Mouse (Mus musculus) neural tube, embryonic 10.5 days (tissue): Measurements from ENCODE around the gene Ptrhd1.
"Not testable (repeated sequence)": the region's sequence is repeated elsewhere in the genome, so short reads cannot be mapped to it uniquely, and the experiment has no call there.

Experiments
- DNase-seq: peaks from one replicate; pipeline ENCODE4 v3.0.0-alpha.2; 2017; ENCODE audit warnings: low spot score; ENCODE audit errors: extremely low spot score

Gene Ptrhd1

DNA sequence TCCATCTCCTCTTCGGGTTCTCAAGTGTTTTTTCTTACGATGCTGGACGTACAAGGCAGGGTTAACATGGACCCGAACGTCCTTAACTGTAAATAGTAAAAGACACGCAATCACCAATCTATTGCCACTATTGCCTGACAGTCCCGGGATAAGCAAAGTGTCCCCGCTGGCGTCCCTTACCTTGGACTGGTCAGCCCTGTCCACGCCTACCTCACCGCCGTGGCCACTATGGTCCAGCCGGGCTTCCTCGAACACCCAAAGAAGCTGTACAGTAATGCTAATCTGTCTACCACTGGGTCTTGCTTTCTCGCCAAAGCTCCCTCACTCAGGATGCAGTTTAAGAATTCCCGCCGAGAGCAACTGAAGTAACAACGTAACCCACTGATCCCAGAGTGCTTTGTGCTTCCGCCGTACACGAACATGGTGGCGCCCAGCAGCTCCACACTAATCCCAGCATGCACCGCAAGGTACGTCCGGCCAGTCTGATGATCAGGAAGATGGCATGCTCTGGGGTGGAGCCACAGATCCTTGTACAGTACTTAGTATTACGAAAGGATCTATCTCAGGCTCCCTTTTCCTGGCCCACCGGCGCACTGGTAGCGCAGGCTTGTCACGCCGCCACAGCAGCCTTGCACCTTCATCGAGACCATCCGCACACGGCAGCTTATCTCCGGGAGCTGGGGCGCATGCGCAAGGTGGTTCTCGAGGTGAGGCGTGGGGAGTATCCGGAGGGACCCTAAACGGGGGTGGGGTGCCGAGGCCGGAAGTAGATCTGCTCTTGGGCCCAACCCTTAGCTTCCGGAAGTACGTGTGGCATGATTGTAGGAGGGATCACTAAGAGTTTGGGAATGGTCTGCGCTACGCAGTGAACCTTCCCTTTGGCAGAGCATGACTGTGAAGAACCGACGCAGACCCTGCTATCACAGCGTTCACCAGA is at the start of gene Ptrhd1, which contains the start of gene Cenpo:
Gene Ptrhd1, plus strand, starts transcription at position 456 of the 937 bp plus-strand sequence.
Gene Cenpo, minus strand, starts transcription at position 723 of the 937 bp plus-strand sequence.
- DNase-seq = peak; percentile 96

GRCm38 (mm10) chr12:4184648-4185047 is 49.2 kb upstream of the Ptrhd1 start:
- DNase-seq = no peak

DNA sequence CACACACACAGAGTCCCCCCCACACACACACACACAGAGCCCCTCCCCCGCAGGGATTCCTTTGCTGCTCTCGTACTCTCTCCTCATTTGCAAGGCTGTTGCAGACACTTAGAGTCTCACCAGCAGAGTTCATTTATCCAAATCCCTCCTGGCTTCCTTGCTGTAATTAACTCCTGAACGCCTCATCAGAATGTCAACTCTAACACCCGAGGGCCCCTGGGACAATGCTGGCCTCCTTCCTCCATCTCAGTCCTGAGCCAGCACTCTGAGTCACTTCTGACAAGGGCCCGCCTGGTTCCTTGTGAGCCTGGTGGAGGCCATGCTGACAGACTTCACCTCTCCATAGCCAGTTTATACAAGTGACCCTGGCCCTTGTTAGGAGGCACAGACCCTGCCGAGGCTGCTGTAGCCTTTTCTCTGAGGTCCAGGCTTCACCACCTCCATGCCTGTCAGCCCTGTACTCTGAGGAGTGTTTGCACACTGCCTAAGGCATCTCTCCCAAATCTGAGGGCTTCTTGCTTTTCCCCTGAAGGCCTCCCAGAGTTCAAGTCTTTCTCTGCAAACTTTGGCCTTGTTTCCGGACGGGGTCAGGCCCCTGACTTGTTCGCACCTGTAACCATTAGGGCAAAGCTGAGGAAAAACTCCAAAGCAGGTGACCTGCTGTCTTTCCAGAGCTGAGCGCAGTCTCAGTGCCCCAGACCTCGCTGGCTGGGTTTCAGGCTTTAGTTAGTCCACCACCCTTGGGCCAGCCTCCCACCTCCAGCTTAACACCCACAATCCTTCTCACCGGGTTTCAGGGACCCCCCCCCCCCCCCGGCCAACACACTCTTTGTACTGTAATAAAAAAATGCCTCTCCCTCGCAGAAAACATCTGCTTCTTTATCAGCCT is 45.4 kb upstream of the Ptrhd1 start:
- DNase-seq = peak; percentile 51

DNA sequence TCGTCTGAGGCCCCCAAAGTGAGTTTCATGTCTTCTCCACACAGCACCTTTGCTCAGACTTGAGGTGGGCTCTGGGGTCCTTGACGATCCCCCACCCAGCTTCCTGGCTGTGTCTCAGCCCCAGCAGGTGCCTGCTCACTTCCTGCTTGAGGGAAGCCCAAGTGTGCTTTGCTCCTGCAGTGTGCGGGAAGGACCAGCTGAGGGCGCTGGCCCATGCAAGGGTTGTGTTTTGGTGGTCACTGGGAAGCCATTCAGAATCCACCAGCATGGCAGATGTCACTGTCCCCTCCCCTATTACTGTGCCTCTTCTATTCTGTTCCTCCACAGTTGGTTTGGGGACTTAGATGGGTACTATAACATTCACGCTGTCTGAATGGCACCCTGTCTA is 44.8 kb upstream of the Ptrhd1 start:
- DNase-seq = peak; percentile 42

GRCm38 (mm10) chr12:4192514-4192913 is 41.3 kb upstream of the Ptrhd1 start:
- no peak for DNase-seq

GRCm38 (mm10) chr12:4193025-4193740 is 40.6 kb upstream of the Ptrhd1 start:
- DNase-seq = no peak

GRCm38 (mm10) chr12:4194643-4195042 is 39.2 kb upstream of the Ptrhd1 start:
- DNase-seq = no peak

GRCm38 (mm10) chr12:4198702-4199101 is 35.1 kb upstream of the Ptrhd1 start:
- DNase-seq = no peak

DNA sequence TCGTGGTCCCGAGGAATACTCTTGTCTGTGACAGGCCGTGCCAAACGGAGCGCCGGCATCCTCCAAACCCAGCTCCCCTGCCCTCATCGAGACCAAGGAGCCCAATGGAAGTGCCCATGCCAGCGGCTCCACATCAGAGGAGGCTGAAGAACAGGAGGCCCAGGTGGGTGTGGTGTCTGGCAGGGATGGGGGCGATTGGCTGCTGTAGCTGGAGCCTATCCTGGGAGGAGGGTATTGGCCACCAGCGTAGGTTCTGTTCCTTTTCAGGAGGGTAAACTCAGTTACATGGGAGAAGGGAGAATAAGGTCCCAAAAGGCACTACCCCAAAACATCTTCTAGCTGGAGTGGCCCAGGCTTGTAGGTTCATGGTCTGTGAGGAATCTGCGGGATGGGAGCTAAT is 34.6 kb upstream of the Ptrhd1 start:
- DNase-seq = no peak

GRCm38 (mm10) chr12:4201454-4202200 is 32.2 kb upstream of the Ptrhd1 start:
- DNase-seq = no peak

GRCm38 (mm10) chr12:4202206-4202605 is 31.6 kb upstream of the Ptrhd1 start:
- no peak for DNase-seq

- no peak for DNase-seq
Observed at GRCm38 (mm10) chr12:4206106-4206505, 27.7 kb upstream of the Ptrhd1 start.

DNA sequence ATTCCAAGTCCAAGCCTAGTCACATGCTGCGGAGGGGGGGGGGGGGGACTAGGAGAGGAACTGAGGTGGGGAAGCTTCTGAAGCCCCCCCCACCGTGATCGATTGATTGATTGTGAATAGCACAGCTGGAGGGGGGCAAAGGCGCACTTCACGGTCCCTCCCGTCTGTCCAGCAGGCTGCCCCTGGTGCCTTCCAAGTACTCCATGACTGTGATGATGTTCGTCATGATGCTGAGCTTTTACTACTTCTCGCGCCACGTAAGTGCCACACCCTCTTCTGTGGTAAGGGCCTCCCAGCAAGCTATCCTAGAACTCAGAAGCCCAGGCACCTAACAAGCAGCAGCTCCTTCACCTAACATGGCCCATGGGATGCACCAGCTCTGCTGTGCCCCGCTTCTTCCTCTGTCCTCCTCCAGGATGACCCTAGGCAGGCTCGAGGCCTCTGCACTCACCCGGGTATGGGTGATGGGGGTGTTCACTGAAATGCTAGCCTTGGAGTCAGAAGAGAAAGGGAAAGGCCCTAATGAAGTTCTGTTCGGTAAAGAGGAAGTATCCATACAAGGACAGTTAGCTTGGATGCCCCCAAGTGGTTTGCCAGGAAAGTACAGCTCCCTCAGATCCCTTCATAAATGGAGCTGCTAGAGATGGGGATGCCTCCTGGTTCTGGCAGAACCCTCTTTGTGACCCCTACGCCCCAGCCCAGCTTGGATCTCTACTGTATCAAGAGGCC is 25.3 kb upstream of the Ptrhd1 start:
- no peak for DNase-seq

GRCm38 (mm10) chr12:4209196-4209595 is 24.6 kb upstream of the Ptrhd1 start:
- no peak for DNase-seq

- no peak for DNase-seq
Observed at GRCm38 (mm10) chr12:4211174-4211573, 22.7 kb upstream of the Ptrhd1 start.

- DNase-seq = no peak
Observed at GRCm38 (mm10) chr12:4212908-4213307, 20.9 kb upstream of the Ptrhd1 start.

GRCm38 (mm10) chr12:4230156-4230555 is 3.7 kb upstream of the Ptrhd1 start:
- DNase-seq = no peak

- DNase-seq = no peak
Observed at GRCm38 (mm10) chr12:4232777-4233176, 1.1 kb upstream of the Ptrhd1 start.

DNA sequence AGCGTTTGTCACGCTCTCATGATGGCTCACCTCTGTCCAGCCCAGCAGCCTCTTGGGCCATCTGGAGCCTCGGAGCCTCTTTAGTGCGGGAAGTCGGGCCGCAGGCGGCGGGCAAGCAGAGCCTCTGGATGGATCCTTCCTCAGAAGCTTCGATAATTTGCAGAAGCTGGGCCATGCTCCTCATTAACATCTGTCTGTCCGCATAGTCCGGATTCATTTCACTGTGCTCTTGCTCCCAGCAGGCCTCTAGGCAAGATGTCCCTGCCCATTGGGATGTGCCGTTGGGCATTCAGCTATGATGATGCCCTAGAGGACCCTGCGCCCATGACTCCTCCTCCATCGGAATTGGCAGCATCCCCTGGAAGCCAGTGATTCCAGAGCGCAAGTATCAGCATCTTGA is 3.7 kb downstream of the Ptrhd1 start:
- no peak for DNase-seq

DNA sequence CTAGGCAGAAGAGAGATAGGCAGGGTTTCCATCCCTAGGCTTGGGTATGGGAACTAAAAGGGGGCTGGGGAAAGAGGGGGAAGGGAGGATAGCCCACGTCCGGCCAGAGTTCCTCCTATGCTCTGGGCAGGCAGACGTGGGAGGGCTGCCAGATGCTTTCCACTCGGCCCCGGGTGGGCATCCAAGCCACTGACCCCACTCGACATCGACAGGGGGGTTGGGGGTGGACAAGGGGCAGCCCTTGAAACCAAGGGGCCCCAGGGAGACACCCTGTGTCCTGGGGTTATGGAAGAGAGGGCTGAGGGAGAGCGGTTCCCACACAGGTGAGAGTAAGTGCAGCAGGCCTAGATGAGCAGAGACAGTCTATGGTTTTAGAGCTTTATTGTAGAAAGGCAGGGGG is 6.5 kb downstream of the Ptrhd1 start:
- DNase-seq = not testable (repeated sequence)
